ENCODE assay signal across 21 mouse cellular contexts in genomic region chr3:145170604-145171389, GRCm38 (mm10). TPM values are rescaled to one million over a fixed set of nuclear protein-coding genes. Genes with fewer than 3 reads are reported as not detected.
DNase-seq lines count a peak whose midpoint lies in the region; ATAC-seq lines count a peak whose summit lies in the region.
"Had no signal": no experiment of that assay in that cellular context is flagged by ENCODE, and none has a peak within 500 bp of the region (broad histone marks: within the 10 kb centered on the region; RNA-seq: fewer than 3 reads in every experiment).

No protein-coding gene starts in this region.

- H3K4me3 ChIP-seq in megakaryocyte, embryonic 14.5 days (replicated peaks) = peak overlapping the region; percentile 31
- H3K4me3 ChIP-seq: embryonic facial prominence, embryonic 10.5 days; forebrain, embryonic 13.5 days; gastrocnemius, adult 2 months; heart, embryonic 12.5 days; hindbrain, embryonic 10.5 days; hindbrain, embryonic 15.5 days had no signal

- H3K9me3 ChIP-seq in megakaryocyte, embryonic 14.5 days = peaks cover 6% of the 10 kb centered on the region; the same call in 1 of the 2 replicates
- H3K9me3 ChIP-seq: embryonic facial prominence, embryonic 10.5 days; forebrain, embryonic 13.5 days; heart, embryonic 12.5 days; hindbrain, embryonic 10.5 days; hindbrain, embryonic 15.5 days had no signal

- no peak for ATAC-seq in megakaryocyte, adult 5-6 weeks (ENCODE audit: poor library complexity, severe bottlenecking)
- ATAC-seq in inflammation-experienced regulatory T-cells, adult 6 months = peak; percentile 49
- ATAC-seq: activated CD4-positive, CD25-positive, alpha-beta regulatory T cell, adult 4 months; forebrain, embryonic 13.5 days; forebrain, postnatal 0 days; Patski had no signal

- no peaks in the 10 kb centered on the region for H3K27me3 ChIP-seq in megakaryocyte, embryonic 14.5 days (replicated peaks)
- H3K27me3 ChIP-seq: forebrain, embryonic 13.5 days; heart, embryonic 12.5 days; hindbrain, embryonic 15.5 days; Patski had no signal

- H3K36me3 ChIP-seq in megakaryocyte, embryonic 14.5 days (replicated peaks; ENCODE audit: low read length) = no peaks in the 10 kb centered on the region
- H3K36me3 ChIP-seq: embryonic facial prominence, embryonic 10.5 days; heart, embryonic 12.5 days; hindbrain, embryonic 10.5 days; hindbrain, embryonic 15.5 days had no signal

- H3K4me1 ChIP-seq in megakaryocyte, embryonic 14.5 days = peaks cover 36% of the 10 kb centered on the region
- H3K4me1 ChIP-seq: embryonic facial prominence, embryonic 10.5 days; forebrain, embryonic 13.5 days; hindbrain, embryonic 15.5 days had no signal

- DNase-seq in embryo, embryonic 10 days (ENCODE audit: low spot score) = peak; percentile 3
- DNase-seq in embryo, embryonic 9.5 days (ENCODE audit: extremely low spot score) = no peak
- DNase-seq in retina, embryonic 14.5 days (ENCODE audit: low spot score) = no peak
- no peak for DNase-seq in right cerebral cortex, postnatal 36 days (ENCODE audit: low spot score in 2 of 2)
- DNase-seq: adrenal gland, postnatal 14 days; cerebellum, adult 11-12 months; cerebellum, adult 9-10 months; cerebellum, postnatal 25 days; forebrain, postnatal 0 days; gastrocnemius, adult 2 months; gastrocnemius, postnatal 25 days had no signal

RNA-seq across cellular contexts. Expression of gene Odf2l, which starts 52.4 kb away (rescaled TPM):
- 0.63 TPM in 1 of 2 replicates, not detected in the other for polyA plus RNA-seq in megakaryocyte, embryonic 14.5 days (2012; ENCODE audit: insufficient read depth, low replicate concordance)
- total RNA-seq in megakaryocyte, adult 5-6 weeks (2015) = 10.8 and 19.6 TPM in 2 replicates
- 15.0 and 17.3 TPM in 2 replicates for total RNA-seq in megakaryocyte, adult 5-6 weeks (2017)
- 1 to 10 TPM; 5.6 to 8.6 (median 7.9) TPM for polyA plus RNA-seq in inflammation-experienced regulatory T-cells, adult 6 months (2017; shearing (Covaris generic))
